Mouse (Mus musculus) intestine, postnatal 0 days (tissue): ENCODE data around the gene Mettl7a1. TPM values are rescaled to one million over a fixed set of nuclear protein-coding genes. Genes with fewer than 3 reads are reported as not detected.
"Not testable (repeated sequence)": the region's sequence is repeated elsewhere in the genome, so short reads cannot be mapped to it uniquely, and the experiment has no call there.

Source experiments
- ATAC-seq: fragments of 200-750 bp; cut with Nextera tagmentation; 2 replicates; pipeline ENCODE4 v1.8.0; 2017; ENCODE audit warnings: mild to moderate bottlenecking, moderate TSS enrichment, moderate library complexity
- H3K27ac ChIP-seq: fragments of 300-500 bp; sonication (generic); 2 replicates; pipeline ENCODE4 v1.5.1; 2014; ENCODE audit warnings: mild to moderate bottlenecking, low read depth, low read length, moderate library complexity
- H3K27me3 ChIP-seq: fragments of 300-500 bp; sonication (generic); replicated peaks from 2 replicates; pipeline ENCODE4 v1.6.1; 2014; ENCODE audit warnings: low read length, mixed read lengths; ENCODE audit not compliant: control insufficient read depth, insufficient read depth
- H3K36me3 ChIP-seq: fragments of 300-500 bp; sonication (generic); 2 replicates; pipeline ENCODE4 v1.6.1; 2014; ENCODE audit warnings: mild to moderate bottlenecking, moderate library complexity; ENCODE audit not compliant: control insufficient read depth, insufficient read depth
- H3K4me1 ChIP-seq: fragments of 300-500 bp; sonication (generic); replicated peaks from 2 replicates; pipeline ENCODE4 v1.6.1; 2014; ENCODE audit warnings: antibody characterized with exemption, low read length, mixed read lengths; ENCODE audit not compliant: control insufficient read depth, insufficient read depth
- H3K4me2 ChIP-seq: fragments of 300-500 bp; sonication (generic); replicated peaks from 2 replicates; pipeline ENCODE4 v1.6.1; 2014; ENCODE audit warnings: low read depth, mild to moderate bottlenecking, moderate library complexity
- H3K4me3 ChIP-seq: fragments of 300-500 bp; sonication (generic); 2 replicates; pipeline ENCODE4 v1.5.1; 2014; ENCODE audit warnings: low read depth, low read length
- H3K9ac ChIP-seq: fragments of 300-500 bp; sonication (generic); 2 replicates; pipeline ENCODE4 v1.6.1; 2014; ENCODE audit warnings: mild to moderate bottlenecking, low read depth, low read length
- H3K9me3 ChIP-seq: fragments of 300-500 bp; sonication (generic); 2 replicates; pipeline ENCODE4 v1.6.1; 2016; ENCODE audit warnings: mixed run types; ENCODE audit not compliant: control insufficient read depth
- CTCF ChIP-seq: sonication (generic); IDR thresholded peaks from 2 replicates; pipeline ENCODE4 v1.5.1; 2016; ENCODE audit warnings: low read depth, mild to moderate bottlenecking, control low read depth, antibody characterized with exemption, moderate library complexity
- WGBS: fragments of 180-500 bp; shearing (Covaris S2); extraction: QIAGEN DNeasy Blood & Tissue Kit; methylation state at CpG from one replicate; pipeline ENCODE4 v1.1.7; 2014; 5-methylcytosine and 5-hydroxymethylcytosine counted together
- polyA plus RNA-seq: library from polyadenylated mRNA; unstranded; fragments of >200 nt; fragmentation: Nextera tagmentation; extraction: Ambion mirVana; gene quantifications from 2 replicates; pipeline ENCODE4 v1.2.1, GENCODE M21; 2015

The Mettl7a1 gene
- polyA plus RNA-seq, 1 experiment from 2014 or later = 6.8 TPM

DNA sequence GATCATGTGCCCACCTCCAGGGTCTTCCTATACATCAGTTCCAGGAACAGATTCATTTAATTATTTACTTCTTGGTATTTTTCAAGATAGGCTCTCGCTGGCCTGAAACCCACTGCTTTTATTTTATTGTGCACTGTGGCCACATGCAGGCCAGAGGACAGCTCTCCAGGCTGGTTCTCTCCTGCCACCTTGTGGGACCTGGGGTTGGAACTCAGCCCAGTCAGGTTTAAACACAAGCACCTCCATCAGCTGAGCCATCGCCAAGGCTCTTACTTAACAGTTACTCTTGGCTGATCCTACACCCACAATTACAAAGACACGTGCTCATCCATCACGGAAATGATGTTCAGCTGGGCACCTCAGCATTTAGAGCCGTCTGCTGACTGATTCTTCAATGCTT is 17.2 kb downstream of the Mettl7a1 start:
- H3K36me3 ChIP-seq = no peaks in the 10 kb centered on the region
- ATAC-seq = no peak
- H3K4me2 ChIP-seq = no peak overlapping the region
- H3K27me3 ChIP-seq = no peaks in the 10 kb centered on the region
- no peak overlapping the region for H3K9ac ChIP-seq
- peak; percentile 68 for TF ChIP-seq CTCF
- no peak overlapping the region for H3K27ac ChIP-seq
- WGBS = 55% methylated on average over 5 of the region's 5 CpGs
- no peak overlapping the region for H3K4me3 ChIP-seq
- H3K9me3 ChIP-seq = no peaks in the 10 kb centered on the region
- 0 out of 2 replicates have a peak, but pooled peaks cover 5% of the 10 kb centered on the region for H3K4me1 ChIP-seq

DNA sequence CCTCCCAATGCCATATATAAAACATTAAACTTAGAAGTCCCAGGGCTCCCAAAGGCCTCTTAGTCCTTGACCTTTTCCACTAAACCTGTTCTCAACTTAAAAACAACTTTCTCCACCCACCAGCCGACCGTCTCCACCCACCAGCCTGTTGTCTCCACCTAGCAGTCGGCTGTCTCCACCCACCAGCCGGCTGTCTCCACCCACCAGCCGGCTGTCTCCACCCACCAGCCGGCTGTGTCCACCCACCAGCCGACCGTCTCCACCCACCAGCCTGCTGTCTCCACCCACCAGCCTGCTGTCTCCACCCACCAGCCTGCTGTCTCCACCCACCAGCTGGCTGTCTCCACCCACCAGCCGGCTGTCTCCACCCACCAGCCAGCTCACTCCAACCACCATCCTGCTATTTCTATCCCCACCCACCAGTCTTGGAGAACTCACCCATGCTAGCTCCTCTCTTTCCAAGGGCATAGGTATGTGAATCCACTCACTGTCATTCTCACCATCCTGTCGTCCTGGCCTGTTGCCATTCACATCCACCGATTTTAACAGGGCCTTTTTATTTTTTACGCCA is 20.2 kb downstream of the Mettl7a1 start:
- H3K4me3 ChIP-seq = no peak overlapping the region
- no peaks in the 10 kb centered on the region for H3K9me3 ChIP-seq
- 0 out of 2 replicates have a peak, but pooled peaks cover 5% of the 10 kb centered on the region for H3K4me1 ChIP-seq
- H3K36me3 ChIP-seq = no peaks in the 10 kb centered on the region
- WGBS = 79% methylated on average over 12 of the region's 12 CpGs
- no peak for ATAC-seq
- no peak overlapping the region for H3K9ac ChIP-seq
- no peaks in the 10 kb centered on the region for H3K27me3 ChIP-seq
- no peak overlapping the region for H3K4me2 ChIP-seq
- TF ChIP-seq CTCF = no peak
- H3K27ac ChIP-seq = no peak overlapping the region

DNA sequence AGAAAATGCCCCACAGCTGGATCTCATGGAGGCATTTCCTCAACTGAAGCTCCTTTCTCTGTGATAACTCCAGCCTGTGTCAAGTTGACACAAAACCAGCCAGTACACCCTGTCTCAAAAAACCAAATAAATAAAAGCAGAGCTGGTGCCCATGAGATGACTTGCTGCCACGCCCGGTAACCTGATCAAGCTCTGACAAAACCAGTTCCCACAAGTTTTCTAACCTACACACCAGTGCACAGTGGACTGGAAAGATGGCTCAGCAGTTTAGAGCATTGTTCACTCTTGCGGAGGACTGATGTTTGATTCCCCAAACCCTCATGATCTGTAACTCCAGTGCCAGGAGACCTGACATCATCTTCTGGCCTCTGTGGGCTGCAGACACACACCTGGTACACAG is 21.3 kb downstream of the Mettl7a1 start:
- Histone ChIP-seq H3K9ac (no peak overlapping the region), H3K27ac (no peak overlapping the region), H3K4me1 (0 out of 2 replicates have a peak, but pooled peaks cover 3% of the 10 kb centered on the region), H3K4me2 (no peak overlapping the region), H3K9me3 (no peaks in the 10 kb centered on the region), H3K4me3 (no peak overlapping the region), H3K36me3 (no peaks in the 10 kb centered on the region), H3K27me3 (no peaks in the 10 kb centered on the region)
- no peak for ATAC-seq
- WGBS = 84% methylated on average over 3 of the region's 3 CpGs
- no peak for TF ChIP-seq CTCF

DNA sequence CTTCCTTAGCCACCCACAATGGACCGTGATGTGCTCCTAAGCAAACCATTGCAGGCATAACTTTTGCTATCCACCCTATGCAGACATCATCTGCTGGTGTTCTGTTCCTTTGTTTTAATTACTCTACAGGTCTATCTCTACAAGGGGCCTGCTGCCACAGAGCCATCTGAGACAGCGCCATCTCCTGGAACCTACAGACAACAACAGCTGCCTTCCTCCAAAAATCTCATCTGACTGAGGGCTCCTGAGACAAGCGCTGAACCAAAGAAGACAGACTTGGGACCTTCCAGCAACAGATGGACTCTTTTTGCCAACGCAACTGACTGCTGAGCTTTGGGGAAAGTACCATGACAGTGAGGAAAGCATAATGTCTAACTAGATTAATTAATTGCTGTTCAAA is 24.1 kb downstream of the Mettl7a1 start:
- WGBS = 64% methylated on average over 3 of the region's 4 CpGs
- H3K27me3 ChIP-seq, ATAC-seq, H3K4me3 ChIP-seq, H3K4me1 ChIP-seq, H3K9me3 ChIP-seq, H3K9ac ChIP-seq, H3K27ac ChIP-seq, H3K4me2 ChIP-seq, H3K36me3 ChIP-seq: not testable (repeated sequence)
- peak; percentile 33 for TF ChIP-seq CTCF

DNA sequence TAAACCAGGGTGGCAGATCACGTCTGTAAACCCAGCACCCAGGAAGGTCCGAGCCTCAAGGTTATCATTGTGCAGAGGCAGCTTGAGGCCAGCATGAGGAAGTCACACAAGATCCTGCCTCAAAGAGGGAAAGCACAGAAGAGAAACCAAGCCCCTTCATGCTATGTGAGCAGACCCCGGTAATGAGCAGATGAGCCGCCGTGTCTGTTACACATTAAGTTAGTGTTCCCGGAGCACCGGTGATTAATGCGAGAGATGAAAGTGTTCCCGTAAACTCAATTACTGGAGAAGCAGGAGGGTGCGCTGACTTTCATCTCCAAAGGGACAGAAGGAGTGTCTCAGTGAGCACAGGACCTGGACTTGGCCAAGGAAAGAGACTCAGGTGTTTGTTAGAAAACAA is 25.4 kb downstream of the Mettl7a1 start:
- H3K36me3 ChIP-seq, H3K4me2 ChIP-seq, H3K27ac ChIP-seq, H3K4me3 ChIP-seq, H3K27me3 ChIP-seq, H3K4me1 ChIP-seq, H3K9ac ChIP-seq, H3K9me3 ChIP-seq, ATAC-seq: not testable (repeated sequence)
- 63% methylated on average over 10 of the region's 10 CpGs for WGBS

DNA sequence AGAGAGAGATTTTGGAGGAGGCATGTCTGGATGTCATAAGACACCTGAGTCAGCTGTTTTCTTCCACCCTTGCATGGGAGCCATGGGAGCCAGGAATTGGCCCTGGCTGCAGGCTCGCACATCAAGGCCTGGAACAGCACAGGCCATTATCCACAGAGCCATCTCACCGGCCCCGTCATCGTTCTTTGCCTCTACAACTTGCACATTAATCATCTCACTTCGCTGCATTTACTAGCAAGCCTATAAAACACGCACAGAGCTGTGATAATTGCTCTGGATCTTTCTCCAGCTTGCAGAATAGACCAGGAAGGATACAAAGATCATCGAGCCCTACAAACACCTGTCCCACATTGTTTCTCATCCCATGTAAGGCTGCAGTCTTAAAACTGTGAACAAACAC is 26.8 kb downstream of the Mettl7a1 start:
- Histone ChIP-seq H3K4me1 (no peaks in the 10 kb centered on the region), H3K27me3 (no peaks in the 10 kb centered on the region), H3K9me3 (no peaks in the 10 kb centered on the region), H3K36me3 (no peaks in the 10 kb centered on the region), H3K4me2 (no peak overlapping the region), H3K27ac (no peak overlapping the region), H3K9ac (no peak overlapping the region), H3K4me3 (no peak overlapping the region)
- no peak for TF ChIP-seq CTCF
- WGBS = 63% methylated on average over 7 of the region's 7 CpGs
- no peak for ATAC-seq
